Comparison of ENCODE assay signal across 8 mouse cellular contexts in the genomic region with DNA sequence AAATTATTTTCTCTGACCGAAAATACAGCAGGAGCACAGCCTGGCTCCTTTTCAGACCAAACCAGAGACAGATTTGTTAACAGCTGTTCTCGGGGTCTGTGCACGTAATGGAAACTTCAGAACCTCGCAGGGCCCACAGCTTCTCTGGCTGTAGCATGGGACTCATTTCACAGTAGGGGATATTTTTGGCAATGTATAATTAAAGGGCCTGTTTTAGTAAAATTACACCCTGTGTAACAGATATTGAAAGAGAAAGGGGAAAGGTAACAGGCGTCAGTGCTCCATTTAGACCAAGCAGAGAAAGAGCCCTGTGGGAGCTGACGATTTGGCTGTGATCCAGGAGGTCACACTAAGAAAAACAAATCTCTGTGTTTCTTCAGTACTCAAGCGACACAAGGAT.
A peak's percentile ranks its signal among the peaks of the same experiment; 100 is the strongest.
DNase-seq lines count a peak whose midpoint lies in the region; ATAC-seq lines count a peak whose summit lies in the region.

No protein-coding gene starts in this region.

- no peak for ATAC-seq in heart, embryonic 12.5 days (ENCODE audit: insufficient number of reproducible peaks, low FRiP score)
- peak; percentile 85 for ATAC-seq in cerebellum, adult (ENCODE audit: insufficient number of reproducible peaks, low FRiP score, low TSS enrichment)
- ATAC-seq in forebrain, embryonic 16.5 days: peak; percentile 95
- peak; percentile 91 for ATAC-seq in neural tube, embryonic 13.5 days (ENCODE audit: low read depth)

- 0 out of 2 replicates have a peak overlapping the region, but pooled peaks have one; percentile 16 for H3K4me3 ChIP-seq in heart, embryonic 12.5 days
- no peak overlapping the region for H3K4me3 ChIP-seq in heart, embryonic 10.5 days
- H3K4me3 ChIP-seq in forebrain, embryonic 16.5 days (replicated peaks; ENCODE audit: low read length): no peak overlapping the region
- 0 out of 2 replicates have a peak overlapping the region, but pooled peaks have one; percentile 2 for H3K4me3 ChIP-seq in neural tube, embryonic 13.5 days

- peak overlapping the region; percentile 47 for H3K4me2 ChIP-seq in heart, embryonic 12.5 days
- peak overlapping the region; percentile 1 for H3K4me2 ChIP-seq in forebrain, embryonic 16.5 days (ENCODE audit: low read length)
- peak overlapping the region; percentile 36 for H3K4me2 ChIP-seq in neural tube, embryonic 13.5 days

- H3K27ac ChIP-seq in heart, embryonic 12.5 days (ENCODE audit: poor library complexity, severe bottlenecking): peak overlapping the region; percentile 28; the same call in 1 of the 2 replicates
- H3K27ac ChIP-seq in heart, embryonic 10.5 days: no peak overlapping the region
- H3K27ac ChIP-seq in forebrain, embryonic 16.5 days (ENCODE audit: low read length): peak overlapping the region; percentile 46
- peak overlapping the region; percentile 4; the same call in 1 of the 2 replicates for H3K27ac ChIP-seq in neural tube, embryonic 13.5 days (replicated peaks)

- 37% methylated on average over 7 of the region's 7 CpGs for WGBS in heart, embryonic 12.5 days
- WGBS in heart, embryonic 10.5 days: 59% methylated on average over 7 of the region's 7 CpGs
- 3% methylated on average over 7 of the region's 7 CpGs for WGBS in forebrain, embryonic 16.5 days
- WGBS in neural tube, embryonic 13.5 days: 18% methylated on average over 7 of the region's 7 CpGs

- no peaks in the 10 kb centered on the region for H3K27me3 ChIP-seq in heart, embryonic 12.5 days (replicated peaks)
- no peaks in the 10 kb centered on the region for H3K27me3 ChIP-seq in heart, embryonic 10.5 days (ENCODE audit: insufficient read depth, poor library complexity, severe bottlenecking)
- no peaks in the 10 kb centered on the region for H3K27me3 ChIP-seq in forebrain, embryonic 16.5 days (replicated peaks; ENCODE audit: control insufficient read depth, insufficient read depth, low read length)
- no peaks in the 10 kb centered on the region for H3K27me3 ChIP-seq in neural tube, embryonic 13.5 days

- no peaks in the 10 kb centered on the region for H3K4me1 ChIP-seq in heart, embryonic 12.5 days (replicated peaks)
- 0 out of 2 replicates have a peak, but pooled peaks cover 3% of the 10 kb centered on the region for H3K4me1 ChIP-seq in heart, embryonic 10.5 days
- H3K4me1 ChIP-seq in forebrain, embryonic 16.5 days (replicated peaks; ENCODE audit: control insufficient read depth, insufficient read depth, low read length): 0 out of 2 replicates have a peak, but pooled peaks cover 2% of the 10 kb centered on the region
- peaks cover 9% of the 10 kb centered on the region for H3K4me1 ChIP-seq in neural tube, embryonic 13.5 days (replicated peaks)

- DNase-seq in heart, embryonic 10.5 days (ENCODE audit: low spot score): no peak
- peak; percentile 43 to 79 for DNase-seq in layer of hippocampus, postnatal 14 days (ENCODE audit: low spot score in 2 of 2)
- no peak for DNase-seq in spleen, postnatal 14 days (ENCODE audit: low spot score in 2 of 2)
- no peak for DNase-seq in urinary bladder, postnatal 14 days (ENCODE audit: low spot score)

- no peak overlapping the region for H3K9ac ChIP-seq in heart, embryonic 12.5 days
- H3K9ac ChIP-seq in forebrain, embryonic 16.5 days (replicated peaks; ENCODE audit: low read depth, low read length): no peak overlapping the region
- H3K9ac ChIP-seq in neural tube, embryonic 13.5 days: no peak overlapping the region

- no peaks in the 10 kb centered on the region for H3K36me3 ChIP-seq in heart, embryonic 12.5 days
- H3K36me3 ChIP-seq in heart, embryonic 10.5 days: no peaks in the 10 kb centered on the region
- no peaks in the 10 kb centered on the region for H3K36me3 ChIP-seq in forebrain, embryonic 16.5 days (ENCODE audit: control insufficient read depth, insufficient read depth)
- no peaks in the 10 kb centered on the region for H3K36me3 ChIP-seq in neural tube, embryonic 13.5 days

- H3K9me3 ChIP-seq in heart, embryonic 12.5 days (replicated peaks): no peaks in the 10 kb centered on the region
- no peaks in the 10 kb centered on the region for H3K9me3 ChIP-seq in heart, embryonic 10.5 days
- H3K9me3 ChIP-seq in forebrain, embryonic 16.5 days (ENCODE audit: control insufficient read depth, low read length): no peaks in the 10 kb centered on the region
- H3K9me3 ChIP-seq in neural tube, embryonic 13.5 days: no peaks in the 10 kb centered on the region

Comparison
In these comparisons a context has a peak if more than half of its experiments do, and no peak if none do; other contexts are left out.
1. H3K4me3 ChIP-seq: peak in heart, embryonic 12.5 days (single experiment) and neural tube, embryonic 13.5 days (single experiment); none in heart, embryonic 10.5 days (single experiment) and forebrain, embryonic 16.5 days (single experiment).
2. DNase-seq: peak in layer of hippocampus, postnatal 14 days (2 of 2); none in heart, embryonic 10.5 days (single experiment), spleen, postnatal 14 days (0 of 2) and urinary bladder, postnatal 14 days (single experiment).
3. Peak in every context shown above with its lines, with median percentiles within 50 percentile points of each other: H3K4me2 ChIP-seq.